Mouse (Mus musculus) E14TG2a.4 (cell line): ENCODE measurements around the gene Xrcc4.

Experiments used
- H3K27me3 ChIP-seq: 2 replicates; pipeline ENCODE4 v1.6.1; 2014; ENCODE audit warnings: low read length, control low read depth; ENCODE audit not compliant: insufficient read depth
- H3K36me3 ChIP-seq: 2 replicates; pipeline ENCODE4 v1.6.1; 2014; ENCODE audit warnings: low read length, control low read depth; ENCODE audit not compliant: insufficient read depth
- H3K4me1 ChIP-seq: replicated peaks from 2 replicates; pipeline ENCODE4 v1.6.1; 2014; ENCODE audit warnings: low read depth, low read length, control low read depth
- H3K4me3 ChIP-seq: replicated peaks from 2 replicates; pipeline ENCODE4 v1.5.1; 2014; ENCODE audit warnings: mild to moderate bottlenecking, low read length
- H3K9me3 ChIP-seq: 2 replicates; pipeline ENCODE4 v1.6.1; 2014; ENCODE audit warnings: low read length, control low read depth
- CTCF ChIP-seq: conservative IDR thresholded peaks from 2 replicates; pipeline ENCODE4 v1.5.1; 2014; ENCODE audit warnings: low read length
- NANOG ChIP-seq: IDR thresholded peaks from 2 replicates; pipeline ENCODE4 v1.6.1; 2014; ENCODE audit warnings: borderline replicate concordance, low read length, mixed read lengths
- POU5F1 ChIP-seq: IDR thresholded peaks from 2 replicates; pipeline ENCODE4 v1.6.1; 2014; ENCODE audit warnings: low read length, borderline replicate concordance

The Xrcc4 gene

DNA sequence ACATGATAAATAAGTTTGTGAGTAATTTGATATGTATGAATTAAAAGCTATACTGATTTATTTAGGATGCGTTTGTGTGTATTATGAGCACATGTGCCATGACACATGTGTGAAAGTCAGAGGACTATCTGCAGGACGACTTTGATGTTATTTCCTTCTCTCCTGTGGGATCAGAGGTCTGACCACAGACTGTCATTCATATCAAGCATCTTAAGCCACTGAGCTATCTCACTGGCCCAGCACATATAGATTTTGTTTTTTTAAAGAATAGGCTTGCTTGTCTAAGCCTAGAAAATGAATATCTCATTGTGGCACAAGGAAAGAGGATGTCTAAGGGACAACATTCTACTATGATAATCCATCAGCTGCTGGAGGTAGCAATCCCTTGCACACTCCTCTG, 183.3 kb downstream of the Xrcc4 start:
- Histone ChIP-seq H3K36me3 (no peaks in the 10 kb centered on the region), H3K4me1 (no peaks in the 10 kb centered on the region), H3K4me3 (no peak overlapping the region), H3K9me3 (peaks cover 11% of the 10 kb centered on the region), H3K27me3 (no peaks in the 10 kb centered on the region)
- TF ChIP-seq POU5F1 (no peak), NANOG (no peak), CTCF (no peak)

DNA sequence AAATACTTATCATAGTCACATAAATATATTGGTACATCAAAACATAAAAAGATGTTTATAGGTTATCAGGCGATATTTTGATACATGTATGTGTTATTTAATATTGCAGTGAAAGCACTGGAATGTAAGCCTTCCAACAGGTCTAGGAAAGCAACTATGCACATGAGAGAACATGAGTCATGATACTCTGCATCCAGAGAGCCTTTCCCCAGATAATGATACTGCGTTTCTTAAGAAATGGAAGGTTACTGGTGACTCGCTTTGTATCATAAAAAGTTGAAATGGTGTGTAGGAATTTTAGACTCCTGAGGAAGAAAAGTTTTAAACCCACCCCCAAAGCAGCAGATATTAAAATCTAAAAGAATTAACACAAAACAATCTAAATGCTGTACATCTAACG, 190.3 kb downstream of the Xrcc4 start:
- Histone ChIP-seq H3K9me3 (no peaks in the 10 kb centered on the region), H3K36me3 (no peaks in the 10 kb centered on the region), H3K4me1 (no peaks in the 10 kb centered on the region), H3K4me3 (no peak overlapping the region), H3K27me3 (no peaks in the 10 kb centered on the region)
- TF ChIP-seq POU5F1 (no peak), CTCF (no peak), NANOG (no peak)

DNA sequence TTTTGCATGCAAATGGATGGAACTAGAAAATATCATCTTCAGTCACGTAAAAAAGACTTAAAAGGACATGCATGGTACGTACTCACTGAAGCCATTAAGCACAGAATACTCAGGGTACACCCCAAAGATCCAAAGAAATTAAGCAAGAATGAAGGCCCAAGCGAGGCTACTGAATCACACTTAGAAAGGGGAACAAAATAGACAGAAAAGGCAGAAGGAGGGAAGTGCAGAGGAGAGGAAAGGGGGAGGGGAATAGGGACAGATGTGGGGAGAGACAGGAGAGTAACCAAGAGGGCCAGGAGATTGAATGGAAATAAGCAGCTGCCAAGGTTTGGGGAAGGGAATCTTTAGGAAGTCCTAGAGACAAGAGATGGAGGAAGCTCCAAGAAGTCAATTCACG, 197.3 kb downstream of the Xrcc4 start:
- Histone ChIP-seq H3K4me1 (no peaks in the 10 kb centered on the region), H3K27me3 (no peaks in the 10 kb centered on the region), H3K4me3 (no peak overlapping the region), H3K9me3 (no peaks in the 10 kb centered on the region), H3K36me3 (no peaks in the 10 kb centered on the region)
- TF ChIP-seq CTCF: no peak
- no peak for TF ChIP-seq POU5F1
- TF ChIP-seq NANOG: no peak

DNA sequence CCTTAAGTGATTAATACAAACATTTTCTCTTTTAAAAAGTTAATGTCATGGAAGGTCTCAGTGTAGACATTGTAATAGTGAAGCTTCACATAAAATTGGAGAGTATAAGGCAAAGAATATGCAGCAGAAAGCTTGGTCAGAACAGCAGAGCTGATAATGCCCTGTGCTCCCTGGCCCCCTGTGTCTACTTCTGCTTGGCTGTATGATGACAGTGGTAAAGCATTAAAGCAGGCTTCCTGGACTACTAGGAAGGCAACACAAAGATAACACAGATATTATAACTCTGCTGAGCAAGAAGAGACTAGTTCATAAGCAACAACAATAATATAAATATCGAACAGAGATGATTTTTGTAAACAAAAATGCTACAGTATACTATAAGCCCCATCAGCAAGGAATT, 199.2 kb downstream of the Xrcc4 start:
- Histone ChIP-seq H3K4me1 (no peaks in the 10 kb centered on the region), H3K36me3 (no peaks in the 10 kb centered on the region), H3K27me3 (no peaks in the 10 kb centered on the region), H3K9me3 (no peaks in the 10 kb centered on the region), H3K4me3 (no peak overlapping the region)
- TF ChIP-seq POU5F1 (no peak), CTCF (no peak), NANOG (no peak)

DNA sequence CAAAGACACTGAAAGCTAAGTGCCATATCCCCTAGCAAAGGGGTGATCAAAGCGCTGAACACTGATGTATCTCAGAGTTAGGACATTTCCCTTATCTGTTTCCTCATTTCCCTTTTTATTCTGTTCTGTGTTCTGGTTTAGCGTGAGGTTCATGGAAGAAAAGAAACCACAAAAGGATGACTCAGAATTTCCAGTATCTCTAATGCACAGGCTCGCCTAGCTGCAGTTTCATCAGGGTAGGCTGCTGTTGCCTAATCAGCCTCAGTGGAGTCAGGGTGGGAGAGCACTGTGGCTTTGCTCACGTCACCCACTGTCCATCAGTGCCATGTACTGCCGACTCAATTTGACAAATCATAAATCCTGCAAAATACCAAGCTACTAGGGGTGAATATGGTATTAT, 200.3 kb downstream of the Xrcc4 start:
- H3K36me3 ChIP-seq: no peaks in the 10 kb centered on the region

DNA sequence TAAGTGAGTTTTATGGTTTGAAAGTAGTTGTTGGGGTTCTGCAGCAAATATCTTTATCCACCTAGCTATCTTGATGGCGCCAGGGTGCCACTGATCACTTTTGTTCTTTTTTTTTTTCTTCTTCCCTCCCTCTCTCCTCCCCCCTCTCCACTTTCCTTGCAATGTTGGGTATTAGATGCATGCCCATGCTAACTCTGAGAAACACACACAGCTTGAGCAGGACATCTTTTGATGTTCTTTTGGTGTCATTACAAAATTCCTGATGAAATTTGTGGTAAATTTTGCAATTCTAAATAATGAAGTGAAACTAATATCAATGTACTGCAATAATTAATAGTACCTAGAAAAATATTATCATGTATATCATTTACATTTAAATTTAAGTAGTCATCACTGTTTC, 205.9 kb downstream of the Xrcc4 start:
- H3K27me3 ChIP-seq: no peaks in the 10 kb centered on the region
- no peaks in the 10 kb centered on the region for H3K4me1 ChIP-seq
- H3K9me3 ChIP-seq: no peaks in the 10 kb centered on the region
- TF ChIP-seq NANOG (no peak), POU5F1 (no peak)
- no peaks in the 10 kb centered on the region for H3K36me3 ChIP-seq
- no peak overlapping the region for H3K4me3 ChIP-seq

More for the DNA sequence above, 200.3 kb downstream of the Xrcc4 start:
- H3K9me3 ChIP-seq: no peaks in the 10 kb centered on the region
- H3K4me3 ChIP-seq: no peak overlapping the region
- no peaks in the 10 kb centered on the region for H3K27me3 ChIP-seq
- H3K4me1 ChIP-seq: no peaks in the 10 kb centered on the region
- TF ChIP-seq NANOG: no peak
- no peak for TF ChIP-seq POU5F1
- TF ChIP-seq CTCF: no peak

DNA sequence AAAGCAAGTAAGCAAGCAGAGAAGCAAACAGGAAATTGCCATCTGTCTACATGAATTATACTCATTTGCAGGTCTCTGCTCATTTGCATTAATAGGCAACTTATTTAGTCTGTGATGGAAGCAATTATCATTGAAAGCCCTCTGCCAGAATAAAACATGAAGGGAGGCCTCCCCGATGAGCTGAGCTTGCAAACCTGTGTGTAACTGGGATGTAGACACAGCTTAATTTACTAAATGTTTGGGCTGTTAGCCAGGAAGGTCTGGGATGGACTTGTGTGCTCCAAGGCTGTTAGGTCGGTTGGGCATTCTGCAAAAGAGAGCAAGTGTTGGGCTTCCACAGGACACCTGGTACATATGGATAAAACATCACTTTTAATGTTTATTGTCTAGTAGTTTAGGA, 208.1 kb downstream of the Xrcc4 start:
- TF ChIP-seq NANOG (no peak), CTCF (no peak), POU5F1 (no peak)

DNA sequence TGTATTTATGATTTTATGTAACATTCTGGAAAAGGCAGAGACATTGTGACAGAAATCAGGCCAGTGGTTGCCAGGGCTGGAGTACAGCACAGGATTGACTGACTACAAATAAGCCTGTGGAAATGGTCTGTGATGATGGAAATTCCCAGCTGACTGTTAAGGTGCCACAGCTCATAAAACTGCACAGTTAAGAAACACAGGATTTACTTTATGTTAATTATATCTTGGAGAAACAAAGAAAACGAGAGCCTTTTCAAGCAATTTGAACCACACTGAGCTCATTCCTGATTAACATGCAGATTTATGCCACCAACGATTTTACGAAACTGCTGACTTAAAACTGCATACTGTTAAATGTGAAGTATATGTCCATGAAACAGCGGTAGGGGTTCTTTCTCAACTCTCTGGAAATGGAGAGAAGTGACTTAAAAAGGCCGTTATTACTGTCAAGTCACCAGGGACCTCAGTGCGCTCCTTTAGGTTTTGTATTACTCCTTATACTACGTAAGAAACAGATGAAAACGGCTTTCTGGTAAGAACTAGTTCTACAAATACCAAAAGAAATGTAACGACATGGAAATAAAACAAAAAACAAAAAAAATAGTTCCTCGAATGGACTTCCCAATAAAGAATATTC, 210.5 kb downstream of the Xrcc4 start:
- no peak overlapping the region for H3K4me3 ChIP-seq
- no peaks in the 10 kb centered on the region for H3K9me3 ChIP-seq
- no peaks in the 10 kb centered on the region for H3K27me3 ChIP-seq
- H3K36me3 ChIP-seq: no peaks in the 10 kb centered on the region
- no peaks in the 10 kb centered on the region for H3K4me1 ChIP-seq
- TF ChIP-seq NANOG (no peak), POU5F1 (no peak), CTCF (no peak)

More for the DNA sequence above, 208.1 kb downstream of the Xrcc4 start:
- Histone ChIP-seq H3K9me3 (no peaks in the 10 kb centered on the region), H3K27me3 (no peaks in the 10 kb centered on the region), H3K36me3 (no peaks in the 10 kb centered on the region), H3K4me3 (no peak overlapping the region), H3K4me1 (no peaks in the 10 kb centered on the region)

DNA sequence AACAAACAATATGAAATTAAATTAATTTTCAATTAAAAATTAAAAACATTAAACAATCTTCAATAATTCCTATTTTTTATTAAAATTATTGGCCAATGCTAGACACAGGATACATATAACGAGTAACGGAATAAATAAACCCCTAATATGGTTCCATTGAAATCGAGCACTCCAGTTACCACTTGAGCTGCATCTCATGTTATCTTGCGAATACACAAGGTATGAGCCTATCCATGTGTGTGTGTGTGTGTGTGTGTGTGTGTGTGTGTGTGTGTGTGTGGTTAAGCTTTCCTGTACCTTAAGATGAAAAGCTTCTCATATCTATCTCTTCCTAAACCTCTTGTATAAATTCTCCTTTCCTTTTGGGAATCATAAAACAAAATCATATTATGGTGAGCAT, 213.9 kb downstream of the Xrcc4 start:
- Histone ChIP-seq H3K9me3 (no peaks in the 10 kb centered on the region), H3K36me3 (no peaks in the 10 kb centered on the region), H3K27me3 (no peaks in the 10 kb centered on the region), H3K4me1 (no peaks in the 10 kb centered on the region), H3K4me3 (no peak overlapping the region)
- no peak for TF ChIP-seq NANOG
- TF ChIP-seq POU5F1: no peak
- no peak for TF ChIP-seq CTCF
